Mouse (Mus musculus) embryonic fibroblast, embryonic 13.5 days (primary cell): ENCODE data around the gene Fyttd1.

Source experiments
- CTCF ChIP-seq: IDR thresholded peaks from 2 replicates; pipeline ENCODE4 v1.5.1; 2011; ENCODE audit warnings: mild to moderate bottlenecking, control low read depth, low read length, moderate library complexity, borderline replicate concordance; ENCODE audit not compliant: insufficient read depth
- POLR2A ChIP-seq: IDR thresholded peaks from 2 replicates; pipeline ENCODE4 v1.6.1; 2011; ENCODE audit warnings: low read depth, mild to moderate bottlenecking, control low read depth, low read length, moderate library complexity

- TF ChIP-seq CTCF (no peak), POLR2A (no peak)
Observed at GRCm38 (mm10) chr16:32937358-32937757, 60.1 kb downstream of the Fyttd1 start.
